Mouse (Mus musculus): ENCODE data around the gene Desi1. TPM values are rescaled to one million over a fixed set of nuclear protein-coding genes. Genes with fewer than 3 reads are reported as not detected.

Gene Desi1
- polyA plus RNA-seq, 1 experiment from 2014 or later = 18.6 TPM

- Histone ChIP-seq H3K27ac (ENCODE audit: low read length) (no peak overlapping the region), H3K9me3 (replicated peaks; ENCODE audit: control insufficient read depth, low read length) (no peaks in the 10 kb centered on the region), H3K4me2 (ENCODE audit: low read depth, low read length) (no peak overlapping the region), H3K36me3 (ENCODE audit: control insufficient read depth, insufficient read depth, low read length) (0 out of 2 replicates have a peak, but pooled peaks cover 4% of the 10 kb centered on the region), H3K4me1 (ENCODE audit: control insufficient read depth, insufficient read depth, low read length) (no peaks in the 10 kb centered on the region), H3K27me3 (ENCODE audit: control insufficient read depth, insufficient read depth, low read length) (no peaks in the 10 kb centered on the region), H3K4me3 (replicated peaks; ENCODE audit: low read length) (no peak overlapping the region), H3K9ac (ENCODE audit: low read length) (no peak overlapping the region)
- WGBS = 75% methylated on average over 4 of the region's 4 CpGs
- no peak for ATAC-seq (ENCODE audit: insufficient read depth, low FRiP score)
Observed at GRCm38 (mm10) chr15:81952310-81952709, 81.4 kb downstream of the Desi1 start.

GRCm38 (mm10) chr15:81951159-81951558 lies 82.5 kb downstream of the Desi1 start:
- H3K4me3 ChIP-seq (replicated peaks; ENCODE audit: low read length) = no peak overlapping the region
- no peaks in the 10 kb centered on the region for H3K9me3 ChIP-seq (replicated peaks; ENCODE audit: control insufficient read depth, low read length)
- WGBS = 84% methylated on average over 9 of the region's 9 CpGs
- H3K27ac ChIP-seq (ENCODE audit: low read length) = no peak overlapping the region
- H3K27me3 ChIP-seq (ENCODE audit: control insufficient read depth, insufficient read depth, low read length) = no peaks in the 10 kb centered on the region
- H3K4me2 ChIP-seq (ENCODE audit: low read depth, low read length) = no peak overlapping the region
- ATAC-seq (ENCODE audit: insufficient read depth, low FRiP score) = no peak
- 0 out of 2 replicates have a peak, but pooled peaks cover 4% of the 10 kb centered on the region for H3K36me3 ChIP-seq (ENCODE audit: control insufficient read depth, insufficient read depth, low read length)
- no peaks in the 10 kb centered on the region for H3K4me1 ChIP-seq (ENCODE audit: control insufficient read depth, insufficient read depth, low read length)
- H3K9ac ChIP-seq (ENCODE audit: low read length) = no peak overlapping the region

GRCm38 (mm10) chr15:81950716-81951115 lies 82.9 kb downstream of the Desi1 start:
- H3K4me1 ChIP-seq (ENCODE audit: control insufficient read depth, insufficient read depth, low read length) = no peaks in the 10 kb centered on the region
- H3K9me3 ChIP-seq (replicated peaks; ENCODE audit: control insufficient read depth, low read length) = no peaks in the 10 kb centered on the region
- no peak overlapping the region for H3K27ac ChIP-seq (ENCODE audit: low read length)
- 67% methylated on average over 5 of the region's 5 CpGs for WGBS
- 0 out of 2 replicates have a peak, but pooled peaks cover 4% of the 10 kb centered on the region for H3K36me3 ChIP-seq (ENCODE audit: control insufficient read depth, insufficient read depth, low read length)
- no peaks in the 10 kb centered on the region for H3K27me3 ChIP-seq (ENCODE audit: control insufficient read depth, insufficient read depth, low read length)
- H3K4me3 ChIP-seq (replicated peaks; ENCODE audit: low read length) = no peak overlapping the region
- no peak overlapping the region for H3K9ac ChIP-seq (ENCODE audit: low read length)
- no peak for ATAC-seq (ENCODE audit: insufficient read depth, low FRiP score)
- no peak overlapping the region for H3K4me2 ChIP-seq (ENCODE audit: low read depth, low read length)

GRCm38 (mm10) chr15:81949476-81950131 lies 84.1 kb downstream of the Desi1 start:
- 70% methylated on average over 11 of the region's 11 CpGs for WGBS
- no peak for ATAC-seq (ENCODE audit: insufficient read depth, low FRiP score)
- Histone ChIP-seq H3K27ac (ENCODE audit: low read length) (no peak overlapping the region), H3K4me2 (ENCODE audit: low read depth, low read length) (no peak overlapping the region), H3K36me3 (ENCODE audit: control insufficient read depth, insufficient read depth, low read length) (no peaks in the 10 kb centered on the region), H3K4me1 (ENCODE audit: control insufficient read depth, insufficient read depth, low read length) (no peaks in the 10 kb centered on the region), H3K27me3 (ENCODE audit: control insufficient read depth, insufficient read depth, low read length) (no peaks in the 10 kb centered on the region), H3K4me3 (replicated peaks; ENCODE audit: low read length) (no peak overlapping the region), H3K9me3 (replicated peaks; ENCODE audit: control insufficient read depth, low read length) (no peaks in the 10 kb centered on the region), H3K9ac (ENCODE audit: low read length) (no peak overlapping the region)

GRCm38 (mm10) chr15:81949076-81949475 lies 84.6 kb downstream of the Desi1 start:
- H3K36me3 ChIP-seq (ENCODE audit: control insufficient read depth, insufficient read depth, low read length) = no peaks in the 10 kb centered on the region
- 75% methylated on average over 10 of the region's 10 CpGs for WGBS
- no peak overlapping the region for H3K4me2 ChIP-seq (ENCODE audit: low read depth, low read length)
- H3K27me3 ChIP-seq (ENCODE audit: control insufficient read depth, insufficient read depth, low read length) = no peaks in the 10 kb centered on the region
- H3K4me3 ChIP-seq (replicated peaks; ENCODE audit: low read length) = no peak overlapping the region
- H3K9ac ChIP-seq (ENCODE audit: low read length) = no peak overlapping the region
- no peak overlapping the region for H3K27ac ChIP-seq (ENCODE audit: low read length)
- no peaks in the 10 kb centered on the region for H3K4me1 ChIP-seq (ENCODE audit: control insufficient read depth, insufficient read depth, low read length)
- ATAC-seq (ENCODE audit: insufficient read depth, low FRiP score) = no peak
- H3K9me3 ChIP-seq (replicated peaks; ENCODE audit: control insufficient read depth, low read length) = no peaks in the 10 kb centered on the region

GRCm38 (mm10) chr15:81943176-81943749 lies 90.4 kb downstream of the Desi1 start:
- no peaks in the 10 kb centered on the region for H3K27me3 ChIP-seq (ENCODE audit: control insufficient read depth, insufficient read depth, low read length)
- no peaks in the 10 kb centered on the region for H3K36me3 ChIP-seq (ENCODE audit: control insufficient read depth, insufficient read depth, low read length)
- no peak for ATAC-seq (ENCODE audit: insufficient read depth, low FRiP score)
- no peaks in the 10 kb centered on the region for H3K9me3 ChIP-seq (replicated peaks; ENCODE audit: control insufficient read depth, low read length)
- H3K27ac ChIP-seq (ENCODE audit: low read length) = no peak overlapping the region
- H3K4me1 ChIP-seq (ENCODE audit: control insufficient read depth, insufficient read depth, low read length) = no peaks in the 10 kb centered on the region; the same call in 1 of the 2 replicates
- 16% methylated on average over 8 of the region's 9 CpGs for WGBS
- no peak overlapping the region for H3K4me3 ChIP-seq (replicated peaks; ENCODE audit: low read length)
- H3K9ac ChIP-seq (ENCODE audit: low read length) = no peak overlapping the region
- H3K4me2 ChIP-seq (ENCODE audit: low read depth, low read length) = no peak overlapping the region

Other genes starting within 250 kb of the Desi1 start
- gene Tef, start 231.4 kb downstream of the Desi1 start, polyA plus RNA-seq (2015; fragmentation: Nextera tagmentation; extraction: Ambion mirVana) = 21.0 and 24.6 TPM in 2 replicates
- gene Tob2, start 175.1 kb downstream of the Desi1 start, polyA plus RNA-seq (2015; fragmentation: Nextera tagmentation; extraction: Ambion mirVana) = 30.0 and 31.7 TPM in 2 replicates
- gene Phf5a, start 162.0 kb downstream of the Desi1 start, polyA plus RNA-seq (2015; fragmentation: Nextera tagmentation; extraction: Ambion mirVana) = 112 and 120 TPM in 2 replicates
- 190 and 200 TPM in 2 replicates for gene Aco2, start 161.6 kb downstream of the Desi1 start, polyA plus RNA-seq (2015; fragmentation: Nextera tagmentation; extraction: Ambion mirVana)
- 58.6 and 70.1 TPM in 2 replicates for gene Polr3h, start 107.6 kb downstream of the Desi1 start, polyA plus RNA-seq (2015; fragmentation: Nextera tagmentation; extraction: Ambion mirVana)
- gene Csdc2, start 97.1 kb downstream of the Desi1 start, polyA plus RNA-seq (2015; fragmentation: Nextera tagmentation; extraction: Ambion mirVana) = 17.1 and 18.2 TPM in 2 replicates
- 31.5 and 32.9 TPM in 2 replicates for gene Pmm1, start 72.9 kb downstream of the Desi1 start, polyA plus RNA-seq (2015; fragmentation: Nextera tagmentation; extraction: Ambion mirVana)
- gene 1700029P11Rik, start 53.3 kb downstream of the Desi1 start, polyA plus RNA-seq (2015; fragmentation: Nextera tagmentation; extraction: Ambion mirVana) = not detected in 2 replicates
- 71.9 and 72.2 TPM in 2 replicates for gene Xrcc6, start 46.0 kb downstream of the Desi1 start, polyA plus RNA-seq (2015; fragmentation: Nextera tagmentation; extraction: Ambion mirVana)
- 209 and 251 TPM in 2 replicates for gene Snu13, start 13.7 kb upstream of the Desi1 start, polyA plus RNA-seq (2015; fragmentation: Nextera tagmentation; extraction: Ambion mirVana)
- not detected in 2 replicates for gene 4930407I10Rik, start 25.3 kb upstream of the Desi1 start, polyA plus RNA-seq (2015; fragmentation: Nextera tagmentation; extraction: Ambion mirVana)
- gene Mei1, start 36.1 kb upstream of the Desi1 start, polyA plus RNA-seq (2015; fragmentation: Nextera tagmentation; extraction: Ambion mirVana) = 0.03 TPM in 1 of 2 replicates, not detected in the other
- 15.9 and 17.2 TPM in 2 replicates for gene Ccdc134, start 94.1 kb upstream of the Desi1 start, polyA plus RNA-seq (2015; fragmentation: Nextera tagmentation; extraction: Ambion mirVana)
- gene Srebf2, start 113.3 kb upstream of the Desi1 start, polyA plus RNA-seq (2015; fragmentation: Nextera tagmentation; extraction: Ambion mirVana) = 161 and 169 TPM in 2 replicates
- not detected in 2 replicates for gene Shisa8, start 179.0 kb upstream of the Desi1 start, polyA plus RNA-seq (2015; fragmentation: Nextera tagmentation; extraction: Ambion mirVana)
- 0.10 TPM in 1 of 2 replicates, not detected in the other for gene Tnfrsf13c, start 190.5 kb upstream of the Desi1 start, polyA plus RNA-seq (2015; fragmentation: Nextera tagmentation; extraction: Ambion mirVana)
- gene Cenpm, start 210.9 kb upstream of the Desi1 start, polyA plus RNA-seq (2015; fragmentation: Nextera tagmentation; extraction: Ambion mirVana) = 44.4 and 51.6 TPM in 2 replicates
- gene 1500009C09Rik, start 218.5 kb upstream of the Desi1 start, polyA plus RNA-seq (2015; fragmentation: Nextera tagmentation; extraction: Ambion mirVana) = not detected in 2 replicates
- gene Sept3, start 241.0 kb upstream of the Desi1 start, polyA plus RNA-seq (2015; fragmentation: Nextera tagmentation; extraction: Ambion mirVana) = 6.1 and 6.8 TPM in 2 replicates

Data from stomach, embryonic 16.5 days (tissue).